Comparison of ENCODE assay signal across 8 mouse cellular contexts in genomic region chr10:80248971-80249640, GRCm38 (mm10). TPM values are rescaled to one million over a fixed set of nuclear protein-coding genes. Genes with fewer than 3 reads are reported as not detected.
DNase-seq lines count a peak whose midpoint lies in the region; ATAC-seq and TF ChIP-seq lines count a peak whose summit lies in the region.

Ndufs7 (plus strand) TSS chr10:80249121.

- H3K9me3 ChIP-seq in embryonic facial prominence, embryonic 13.5 days, result no peaks in the 10 kb centered on the region
- no peaks in the 10 kb centered on the region for H3K9me3 ChIP-seq in limb, embryonic 12.5 days
- H3K9me3 ChIP-seq in midbrain, embryonic 15.5 days, result no peaks in the 10 kb centered on the region

- peak within 1 kb of the TSS; percentile 89 for H3K27ac ChIP-seq in embryonic facial prominence, embryonic 13.5 days
- H3K27ac ChIP-seq in kidney, adult 2 months (ENCODE audit: insufficient read depth, low read depth, low read length), result peak within 1 kb of the TSS; percentile 97
- peak within 1 kb of the TSS; percentile 89 for H3K27ac ChIP-seq in limb, embryonic 12.5 days
- peak within 1 kb of the TSS; percentile 89 for H3K27ac ChIP-seq in midbrain, embryonic 15.5 days
- H3K27ac ChIP-seq in spleen, adult 2 months (ENCODE audit: insufficient read depth, low read length), result peak within 1 kb of the TSS; percentile 90

- peak; percentile 94 for DNase-seq in 3134 (ENCODE audit: extremely low read depth, insufficient read length, low spot score)
- peak; percentile 89 to 91 for DNase-seq in adrenal gland, postnatal 36 days
- peak; percentile 96 to 99 for DNase-seq in heart, adult 18-20 months
- DNase-seq in kidney, adult 2 months, result peak; percentile 98
- peak; percentile 88 to 95 for DNase-seq in spleen, adult 2 months (ENCODE audit: low read depth in 1 of 2, low spot score in 2 of 2)

- no peaks in the 10 kb centered on the region for H3K27me3 ChIP-seq in embryonic facial prominence, embryonic 13.5 days
- no peaks in the 10 kb centered on the region for H3K27me3 ChIP-seq in kidney, adult 2 months (replicated peaks; ENCODE audit: control insufficient read depth, insufficient read depth, low read length)
- H3K27me3 ChIP-seq in limb, embryonic 12.5 days, result no peaks in the 10 kb centered on the region
- no peaks in the 10 kb centered on the region for H3K27me3 ChIP-seq in midbrain, embryonic 15.5 days (replicated peaks)
- H3K27me3 ChIP-seq in spleen, adult 2 months (ENCODE audit: control insufficient read depth, insufficient read depth, low read length), result no peaks in the 10 kb centered on the region

- no peak for TF ChIP-seq CTCF in kidney, adult 2 months (conservative IDR thresholded peaks at IDR 0.05; ENCODE audit: insufficient read depth, insufficient read length, low read depth, low read length)
- no peak for TF ChIP-seq CTCF in spleen, adult 2 months (IDR thresholded peaks at IDR 0.05; ENCODE audit: extremely low read depth, insufficient read depth, insufficient read length, insufficient replicate concordance)

- peak within 1 kb of the TSS; percentile 61 for H3K4me3 ChIP-seq in embryonic facial prominence, embryonic 13.5 days
- H3K4me3 ChIP-seq in kidney, adult 2 months (ENCODE audit: insufficient read depth, low read depth, low read length), result peak within 1 kb of the TSS; percentile 82
- H3K4me3 ChIP-seq in limb, embryonic 12.5 days (replicated peaks), result peak within 1 kb of the TSS; percentile 80
- peak within 1 kb of the TSS; percentile 78 for H3K4me3 ChIP-seq in midbrain, embryonic 15.5 days
- H3K4me3 ChIP-seq in spleen, adult 2 months (ENCODE audit: extremely low read depth, insufficient read depth, insufficient read length), result peak within 1 kb of the TSS; percentile 88

- peaks cover 23% of the 10 kb centered on the region for H3K36me3 ChIP-seq in embryonic facial prominence, embryonic 13.5 days
- H3K36me3 ChIP-seq in kidney, adult 2 months (ENCODE audit: control insufficient read depth, insufficient read depth, low read length), result no peaks in the 10 kb centered on the region; the same call in 1 of the 2 replicates
- peaks cover 21% of the 10 kb centered on the region for H3K36me3 ChIP-seq in limb, embryonic 12.5 days
- H3K36me3 ChIP-seq in midbrain, embryonic 15.5 days (replicated peaks), result no peaks in the 10 kb centered on the region
- H3K36me3 ChIP-seq in spleen, adult 2 months (ENCODE audit: control insufficient read depth, insufficient read depth, low read length), result peaks cover 6% of the 10 kb centered on the region; the same call in 1 of the 2 replicates

- under 1% methylated on average over 53 of the region's 53 CpGs for WGBS in embryonic facial prominence, embryonic 13.5 days
- WGBS in kidney, adult 2 months, result under 1% methylated on average over 53 of the region's 53 CpGs
- WGBS in limb, embryonic 12.5 days, result under 1% methylated on average over 53 of the region's 53 CpGs
- under 1% methylated on average over 53 of the region's 53 CpGs for WGBS in midbrain, embryonic 15.5 days
- WGBS in spleen, adult 2 months, result under 1% methylated on average over 53 of the region's 53 CpGs

- peak within 1 kb of the TSS; percentile 69 for H3K4me2 ChIP-seq in embryonic facial prominence, embryonic 13.5 days
- H3K4me2 ChIP-seq in limb, embryonic 12.5 days, result peak within 1 kb of the TSS; percentile 80
- H3K4me2 ChIP-seq in midbrain, embryonic 15.5 days, result peak within 1 kb of the TSS; percentile 95

- H3K4me1 ChIP-seq in embryonic facial prominence, embryonic 13.5 days, result peaks cover 27% of the 10 kb centered on the region
- peaks cover 12% of the 10 kb centered on the region; the same call in 1 of the 2 replicates for H3K4me1 ChIP-seq in kidney, adult 2 months (ENCODE audit: control insufficient read depth, insufficient read depth, low read length)
- H3K4me1 ChIP-seq in limb, embryonic 12.5 days (replicated peaks), result peaks cover 15% of the 10 kb centered on the region; the same call in 1 of the 2 replicates
- peaks cover 31% of the 10 kb centered on the region for H3K4me1 ChIP-seq in midbrain, embryonic 15.5 days
- peaks cover 4% of the 10 kb centered on the region; the same call in 1 of the 2 replicates for H3K4me1 ChIP-seq in spleen, adult 2 months (ENCODE audit: control insufficient read depth, insufficient read depth, insufficient read length)

- H3K9ac ChIP-seq in embryonic facial prominence, embryonic 13.5 days, result peak within 1 kb of the TSS; percentile 77
- H3K9ac ChIP-seq in limb, embryonic 12.5 days (replicated peaks), result peak within 1 kb of the TSS; percentile 80
- H3K9ac ChIP-seq in midbrain, embryonic 15.5 days, result peak within 1 kb of the TSS; percentile 73

- TF ChIP-seq POLR2A in kidney, adult 2 months (IDR thresholded peaks at IDR 0.05; ENCODE audit: low read depth, low read length), result peak; percentile 92
- peak; percentile 87 for TF ChIP-seq POLR2A in spleen, adult 2 months (IDR thresholded peaks at IDR 0.05; ENCODE audit: low read depth, low read length)

- peak; percentile 88 for ATAC-seq in embryonic facial prominence, embryonic 13.5 days (ENCODE audit: insufficient number of reproducible peaks, insufficient read depth, low FRiP score, low TSS enrichment, low read depth)
- peak; percentile 86 for ATAC-seq in limb, embryonic 12.5 days (ENCODE audit: insufficient number of reproducible peaks, insufficient read depth, low FRiP score, low TSS enrichment, low read depth)
- ATAC-seq in midbrain, embryonic 15.5 days (replicated peaks), result peak; percentile 93

RNA-seq across cellular contexts. Expression of gene Ndufs7, which starts in this region (rescaled TPM):
- total RNA-seq in adrenal gland, postnatal 36 days (2021), result 100 to 1,000 TPM; 266 to 279 TPM
- polyA plus RNA-seq in embryonic facial prominence, embryonic 13.5 days (2015; fragmentation: Nextera tagmentation; extraction: Ambion mirVana), result 266 and 299 TPM in 2 replicates
- total RNA-seq in heart, adult 18-20 months (2021), result 1,000 to 10,000 TPM; 1,019 to 1,055 TPM
- 1,001 and 1,041 TPM in 2 replicates for polyA plus RNA-seq in kidney, adult 2 months (2012; rRNA removed)
- 258 and 278 TPM in 2 replicates for polyA plus RNA-seq in limb, embryonic 12.5 days (2016; fragmentation: Nextera tagmentation; extraction: Ambion mirVana)
- 290 and 305 TPM in 2 replicates for polyA plus RNA-seq in midbrain, embryonic 15.5 days (2015; fragmentation: Nextera tagmentation; extraction: Ambion mirVana)
- polyA plus RNA-seq in spleen, adult 2 months (2012; rRNA removed), result 314 and 402 TPM in 2 replicates

Comparison
In these comparisons a context has a peak if more than half of its experiments do, and no peak if none do; other contexts are left out.
1. Peak in every context shown above with its lines: DNase-seq, ATAC-seq, H3K4me3 ChIP-seq and H3K27ac ChIP-seq.